Mouse (Mus musculus) stomach, embryonic 14.5 days (tissue): Measurements from ENCODE around the gene Eif4b. TPM values are rescaled to one million over a fixed set of nuclear protein-coding genes. Genes with fewer than 3 reads are reported as not detected.

Experiments used
- ATAC-seq: fragments of 200-750 bp; cut with Nextera tagmentation; 2 replicates; pipeline ENCODE4 v1.8.0; 2017; ENCODE audit warnings: low read depth, moderate TSS enrichment; ENCODE audit not compliant: insufficient number of reproducible peaks, insufficient read depth, low FRiP score
- H3K27ac ChIP-seq: fragments of 300-500 bp; sonication (generic); 2 replicates; pipeline ENCODE4 v1.5.1; 2014; ENCODE audit warnings: mild to moderate bottlenecking, low read length, moderate library complexity, mixed read lengths
- H3K27me3 ChIP-seq: fragments of 300-500 bp; sonication (generic); 2 replicates; pipeline ENCODE4 v1.6.1; 2014; ENCODE audit warnings: low read length, control low read depth, mixed read lengths; ENCODE audit not compliant: control insufficient read depth, insufficient read depth
- H3K36me3 ChIP-seq: fragments of 300-500 bp; sonication (generic); 2 replicates; pipeline ENCODE4 v1.6.1; 2014; ENCODE audit warnings: mild to moderate bottlenecking, control low read depth, low read length, moderate library complexity, mixed read lengths; ENCODE audit not compliant: control insufficient read depth, insufficient read depth
- H3K4me1 ChIP-seq: fragments of 300-500 bp; sonication (generic); 2 replicates; pipeline ENCODE4 v1.6.1; 2014; ENCODE audit warnings: low read length, control low read depth, mixed read lengths; ENCODE audit not compliant: control insufficient read depth, insufficient read depth
- H3K4me2 ChIP-seq: fragments of 300-500 bp; sonication (generic); replicated peaks from 2 replicates; pipeline ENCODE4 v1.6.1; 2014; ENCODE audit warnings: low read depth, low read length, control low read depth
- H3K4me3 ChIP-seq: fragments of 300-500 bp; sonication (generic); 2 replicates; pipeline ENCODE4 v1.5.1; 2014; ENCODE audit warnings: low read depth, low read length, control low read depth
- H3K9ac ChIP-seq: fragments of 300-500 bp; sonication (generic); replicated peaks from 2 replicates; pipeline ENCODE4 v1.6.1; 2014; ENCODE audit warnings: low read depth, mild to moderate bottlenecking, control low read depth, low read length, moderate library complexity, mixed read lengths
- H3K9me3 ChIP-seq: fragments of 300-500 bp; sonication (generic); 2 replicates; pipeline ENCODE4 v1.6.1; 2016; ENCODE audit warnings: low read depth, low read length, control low read depth; ENCODE audit not compliant: control insufficient read depth
- WGBS: fragments of 180-500 bp; shearing (Covaris S2); extraction: QIAGEN DNeasy Blood & Tissue Kit; methylation state at CpG from one replicate; pipeline ENCODE4 v1.1.7; 2014; 5-methylcytosine and 5-hydroxymethylcytosine counted together
- polyA plus RNA-seq: library from polyadenylated mRNA; unstranded; fragments of >200 nt; fragmentation: Nextera tagmentation; extraction: Ambion mirVana; gene quantifications from 2 replicates; pipeline ENCODE4 v1.2.1, GENCODE M21; 2014

Gene Eif4b
- 129 and 134 TPM in 2 replicates for polyA plus RNA-seq

GRCm38 (mm10) chr15:102073559-102074069 is at the start of gene Eif4b:
Eif4b (plus strand) TSS chr15:102073773.
- peak; percentile 95 for ATAC-seq
- Histone ChIP-seq H3K27me3 (no peaks in the 10 kb centered on the region), H3K4me3 (peak within 1 kb of the TSS; percentile 97), H3K36me3 (no peaks in the 10 kb centered on the region), H3K4me2 (peak within 1 kb of the TSS; percentile 63), H3K9me3 (no peaks in the 10 kb centered on the region), H3K9ac (peak within 1 kb of the TSS; percentile 93), H3K27ac (peak within 1 kb of the TSS; percentile 96), H3K4me1 (peaks cover 16% of the 10 kb centered on the region; the same call in 1 of the 2 replicates)
- under 1% methylated on average over 58 of the region's 58 CpGs for WGBS

- H3K27me3 ChIP-seq: no peaks in the 10 kb centered on the region
- no peaks in the 10 kb centered on the region for H3K36me3 ChIP-seq
- H3K9ac ChIP-seq: no peak overlapping the region
- H3K4me3 ChIP-seq: no peak overlapping the region
- no peak overlapping the region for H3K4me2 ChIP-seq
- no peaks in the 10 kb centered on the region for H3K9me3 ChIP-seq
- ATAC-seq: no peak
- H3K4me1 ChIP-seq: peaks cover 21% of the 10 kb centered on the region
- peak overlapping the region; percentile 77; the same call in 1 of the 2 replicates for H3K27ac ChIP-seq
- 56% methylated on average over 8 of the region's 8 CpGs for WGBS
These were observed 49.7 kb upstream of the Eif4b start for GRCm38 (mm10) chr15:102023888-102024287.

GRCm38 (mm10) chr15:102025136-102025872 is 48.3 kb upstream of the Eif4b start:
- Histone ChIP-seq H3K36me3 (no peaks in the 10 kb centered on the region; the same call in 1 of the 2 replicates), H3K9me3 (no peaks in the 10 kb centered on the region), H3K4me3 (peak overlapping the region; percentile 4; the same call in 1 of the 2 replicates), H3K27me3 (no peaks in the 10 kb centered on the region), H3K4me2 (peak overlapping the region; percentile 42), H3K9ac (0 out of 2 replicates have a peak overlapping the region, but pooled peaks have one; percentile 21), H3K4me1 (peaks cover 21% of the 10 kb centered on the region), H3K27ac (peak overlapping the region; percentile 83)
- peak; percentile 40; the same call in 1 of the 2 replicates for ATAC-seq
- WGBS: 7% methylated on average over 22 of the region's 22 CpGs

GRCm38 (mm10) chr15:102026430-102026829 is 47.1 kb upstream of the Eif4b start:
- ATAC-seq: peak; percentile 37
- Histone ChIP-seq H3K9ac (no peak overlapping the region), H3K9me3 (no peaks in the 10 kb centered on the region), H3K27ac (peak overlapping the region; percentile 48; the same call in 1 of the 2 replicates), H3K4me2 (no peak overlapping the region), H3K27me3 (no peaks in the 10 kb centered on the region), H3K36me3 (no peaks in the 10 kb centered on the region; the same call in 1 of the 2 replicates), H3K4me1 (peaks cover 21% of the 10 kb centered on the region), H3K4me3 (no peak overlapping the region)
- 11% methylated on average over 12 of the region's 12 CpGs for WGBS

GRCm38 (mm10) chr15:102028040-102028439 is 45.5 kb upstream of the Eif4b start, which contains the start of gene Krt18:
Krt18 (plus strand) TSS chr15:102028180.
- Histone ChIP-seq H3K36me3 (no peaks in the 10 kb centered on the region; the same call in 1 of the 2 replicates), H3K4me3 (peak within 1 kb of the TSS; percentile 35), H3K4me1 (peaks cover 17% of the 10 kb centered on the region), H3K27me3 (no peaks in the 10 kb centered on the region), H3K9ac (peak within 1 kb of the TSS; percentile 48), H3K4me2 (peak within 1 kb of the TSS; percentile 42), H3K27ac (peak within 1 kb of the TSS; percentile 58), H3K9me3 (no peaks in the 10 kb centered on the region)
- peak; percentile 48 for ATAC-seq
- WGBS: 1% methylated on average over 28 of the region's 28 CpGs

GRCm38 (mm10) chr15:102034121-102035053 is 39.2 kb upstream of the Eif4b start:
- no peaks in the 10 kb centered on the region; the same call in 1 of the 2 replicates for H3K36me3 ChIP-seq
- H3K9ac ChIP-seq: no peak overlapping the region
- 51% methylated on average over 16 of the region's 16 CpGs for WGBS
- H3K9me3 ChIP-seq: no peaks in the 10 kb centered on the region
- H3K4me1 ChIP-seq: no peaks in the 10 kb centered on the region; the same call in 1 of the 2 replicates
- ATAC-seq: no peak
- no peak overlapping the region for H3K27ac ChIP-seq
- H3K4me2 ChIP-seq: no peak overlapping the region
- no peaks in the 10 kb centered on the region for H3K27me3 ChIP-seq
- no peak overlapping the region for H3K4me3 ChIP-seq

GRCm38 (mm10) chr15:102040277-102040676 is 33.3 kb upstream of the Eif4b start:
- ATAC-seq: no peak
- H3K4me2 ChIP-seq: no peak overlapping the region
- 63% methylated on average over 4 of the region's 4 CpGs for WGBS
- no peaks in the 10 kb centered on the region for H3K4me1 ChIP-seq
- H3K27ac ChIP-seq: no peak overlapping the region
- H3K9me3 ChIP-seq: no peaks in the 10 kb centered on the region
- H3K36me3 ChIP-seq: no peaks in the 10 kb centered on the region
- no peak overlapping the region for H3K4me3 ChIP-seq
- no peaks in the 10 kb centered on the region for H3K27me3 ChIP-seq
- no peak overlapping the region for H3K9ac ChIP-seq

GRCm38 (mm10) chr15:102041951-102042350 is 31.6 kb upstream of the Eif4b start:
- no peak overlapping the region for H3K4me2 ChIP-seq
- no peaks in the 10 kb centered on the region for H3K27me3 ChIP-seq
- 32% methylated on average over 7 of the region's 7 CpGs for WGBS
- H3K4me1 ChIP-seq: no peaks in the 10 kb centered on the region
- ATAC-seq: no peak
- no peak overlapping the region for H3K9ac ChIP-seq
- no peak overlapping the region for H3K27ac ChIP-seq
- H3K4me3 ChIP-seq: no peak overlapping the region
- H3K36me3 ChIP-seq: no peaks in the 10 kb centered on the region
- no peaks in the 10 kb centered on the region for H3K9me3 ChIP-seq
